Mouse (Mus musculus) CH12.LX (cell line): ENCODE data around the gene Sox11.

Experiments used
- CHD2 ChIP-seq: IDR thresholded peaks from 2 replicates; pipeline ENCODE4 v1.6.1; 2011; ENCODE audit warnings: low read length, improper control_type of control experiment
- CTCF ChIP-seq, 2 experiments: IDR thresholded peaks in 1 of 2; conservative IDR thresholded peaks in 1 of 2; 2 replicates each; pipeline ENCODE4 v1.5.1; 2011 to 2012; ENCODE audit warnings: low read depth in 2 of 2, low read length in 2 of 2, improper control_type of control experiment in 1 of 2, inconsistent platforms in 1 of 2, mild to moderate bottlenecking in 1 of 2, moderate library complexity in 1 of 2
- E2F4 ChIP-seq: IDR thresholded peaks from 2 replicates; pipeline ENCODE4 v1.6.1; 2011; ENCODE audit warnings: low read depth, low read length, improper control_type of control experiment; ENCODE audit not compliant: insufficient replicate concordance
- GABPA ChIP-seq: IDR thresholded peaks from 2 replicates; pipeline ENCODE4 v1.6.1; 2012; ENCODE audit warnings: low read depth, low read length, improper control_type of control experiment, inconsistent platforms; ENCODE audit not compliant: insufficient replicate concordance
- HCFC1 ChIP-seq: IDR thresholded peaks from 2 replicates; pipeline ENCODE4 v1.6.1; 2012; ENCODE audit warnings: low read depth, mild to moderate bottlenecking, inconsistent platforms, low read length, improper control_type of control experiment
- MAFK ChIP-seq: IDR thresholded peaks from 2 replicates; pipeline ENCODE4 v1.6.1; 2011; ENCODE audit warnings: low read length, improper control_type of control experiment; ENCODE audit not compliant: insufficient replicate concordance
- MAX ChIP-seq: IDR thresholded peaks from 2 replicates; pipeline ENCODE4 v1.6.1; 2011; ENCODE audit warnings: low read length, improper control_type of control experiment
- NRF1 ChIP-seq: IDR thresholded peaks from 2 replicates; pipeline ENCODE4 v1.6.1; 2014; ENCODE audit warnings: low read depth, mild to moderate bottlenecking, inconsistent platforms, low read length, improper control_type of control experiment, moderate library complexity
- POLR2A ChIP-seq: IDR thresholded peaks from 2 replicates; pipeline ENCODE4 v1.6.1; 2011; ENCODE audit warnings: low read depth, mild to moderate bottlenecking, improper control_type of control experiment, low read length
- UBTF ChIP-seq: IDR thresholded peaks from 2 replicates; pipeline ENCODE4 v1.6.1; 2012; ENCODE audit warnings: low read depth, mild to moderate bottlenecking, inconsistent platforms, low read length, improper control_type of control experiment, moderate library complexity
- USF1 ChIP-seq: IDR thresholded peaks from 2 replicates; pipeline ENCODE4 v1.6.1; 2014; ENCODE audit warnings: low read depth, mild to moderate bottlenecking, inconsistent platforms, low read length, improper control_type of control experiment
- ZNF384 ChIP-seq: IDR thresholded peaks from 2 replicates; pipeline ENCODE4 v1.6.1; 2012; ENCODE audit warnings: low read depth, low read length, improper control_type of control experiment, inconsistent platforms

DNA sequence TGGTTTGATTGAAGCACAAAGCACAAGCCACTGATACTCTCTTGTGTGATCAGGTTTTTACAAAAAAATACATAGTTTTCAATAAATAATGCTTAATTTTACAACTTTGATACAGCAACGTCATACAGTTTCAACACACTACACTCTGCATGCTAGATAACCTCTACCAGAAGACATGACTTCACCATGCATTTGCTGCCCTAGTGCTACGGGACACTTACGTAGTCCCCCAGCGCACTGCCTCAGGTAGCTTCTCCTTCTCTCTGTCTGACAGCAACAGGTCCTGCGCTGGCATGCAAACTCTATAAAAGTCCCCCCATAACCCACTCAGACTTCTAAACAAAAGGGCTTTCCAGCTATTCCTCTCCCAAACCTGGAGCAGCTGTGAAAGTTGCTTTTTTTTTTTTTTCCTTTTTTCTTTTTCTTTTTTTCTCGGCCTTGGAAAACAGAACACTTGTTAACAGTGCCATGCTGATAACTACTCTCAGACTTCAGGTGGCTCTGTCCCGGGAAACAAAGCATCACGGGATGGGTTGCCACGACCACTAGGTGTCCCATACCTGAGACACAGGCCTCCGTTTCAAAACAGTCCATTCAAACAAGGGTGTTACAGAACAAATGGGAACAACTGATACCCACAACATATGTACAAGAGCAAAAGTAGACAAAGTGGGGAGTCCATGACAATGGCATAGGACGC lies 6.9 kb downstream of the Sox11 start:
- TF ChIP-seq CTCF (conservative IDR thresholded peaks at IDR 0.05 in 1 of 2, IDR thresholded peaks at IDR 0.05 in 1 of 2; ENCODE audit: low read depth in 2 of 2, low read length in 2 of 2), result no peak
- no peak for TF ChIP-seq USF1
- no peak for TF ChIP-seq MAX
- TF ChIP-seq POLR2A, result no peak
- no peak for TF ChIP-seq HCFC1
- TF ChIP-seq CHD2, result no peak
- TF ChIP-seq E2F4, result no peak
- TF ChIP-seq ZNF384, result no peak
- TF ChIP-seq NRF1, result no peak
- TF ChIP-seq UBTF, result no peak
- TF ChIP-seq MAFK, result no peak
- TF ChIP-seq GABPA, result no peak
